Mouse (Mus musculus): ENCODE results near the gene Asb6.

Gene Asb6

GRCm38 (mm10) chr2:30833644-30834043 lies 3.5 kb upstream of the Asb6 start:
- DNase-seq, result no peak

GRCm38 (mm10) chr2:30829315-30829714 lies 818 bp downstream of the Asb6 start:
- peak; percentile 21 to 32 for DNase-seq

GRCm38 (mm10) chr2:30827749-30828475 lies 2.2 kb downstream of the Asb6 start:
- peak; percentile 77 to 81 for DNase-seq

GRCm38 (mm10) chr2:30826825-30827748 lies 3.0 kb downstream of the Asb6 start:
- DNase-seq, result peak; percentile 26 to 36

GRCm38 (mm10) chr2:30823385-30824153 lies 6.6 kb downstream of the Asb6 start:
- no peak for DNase-seq

- DNase-seq, result no peak
These were observed 7.7 kb downstream of the Asb6 start for GRCm38 (mm10) chr2:30822460-30822859.

- DNase-seq, result no peak
These were observed 9.1 kb downstream of the Asb6 start for GRCm38 (mm10) chr2:30821073-30821472.

GRCm38 (mm10) chr2:30819873-30820272 lies 10.3 kb downstream of the Asb6 start:
- no peak for DNase-seq

GRCm38 (mm10) chr2:30816383-30816782 lies 13.8 kb downstream of the Asb6 start:
- no peak for DNase-seq

GRCm38 (mm10) chr2:30810573-30810972 lies 19.6 kb downstream of the Asb6 start:
- no peak for DNase-seq

- no peak for DNase-seq
These were observed 20.6 kb downstream of the Asb6 start for GRCm38 (mm10) chr2:30809503-30809902.

- DNase-seq, result no peak
These were observed 21.9 kb downstream of the Asb6 start for GRCm38 (mm10) chr2:30808296-30808655.

- peak; percentile 98 to 99 for DNase-seq
These were observed 22.4 kb downstream of the Asb6 start, which contains the start of gene Ntmt1 for GRCm38 (mm10) chr2:30807648-30808295. Gene Ntmt1, plus strand, starts transcription at chr2:30807826.

GRCm38 (mm10) chr2:30807147-30807647 lies 22.9 kb downstream of the Asb6 start:
- no peak for DNase-seq

GRCm38 (mm10) chr2:30805983-30806382 lies 24.1 kb downstream of the Asb6 start:
- no peak for DNase-seq

GRCm38 (mm10) chr2:30803604-30804003 lies 26.5 kb downstream of the Asb6 start, which contains the start of gene 1700001O22Rik:
Gene 1700001O22Rik, minus strand, starts transcription at chr2:30803661.
- no peak for DNase-seq

- no peak for DNase-seq
These were observed 28.9 kb downstream of the Asb6 start for GRCm38 (mm10) chr2:30801067-30801852.

GRCm38 (mm10) chr2:30800671-30801066 lies 29.5 kb downstream of the Asb6 start:
- no peak for DNase-seq

GRCm38 (mm10) chr2:30799456-30799855 lies 30.7 kb downstream of the Asb6 start:
- DNase-seq, result no peak

- peak; percentile 62 to 72 for DNase-seq
These were observed 33.8 kb downstream of the Asb6 start for GRCm38 (mm10) chr2:30796382-30796781.

GRCm38 (mm10) chr2:30795889-30796275 lies 34.3 kb downstream of the Asb6 start:
- DNase-seq, result peak in 1 of 2 experiments; percentile 11

All from thymus, adult 18-20 months (tissue).